Mouse (Mus musculus) right cerebral cortex, postnatal 4 days (tissue): ENCODE measurements around the gene Stk31.
"Not testable (repeated sequence)": the region's sequence is repeated elsewhere in the genome, so short reads cannot be mapped to it uniquely, and the experiment has no call there.

ENCODE experiments used
- DNase-seq: peaks from one replicate; pipeline ENCODE4 v3.0.0-alpha.2; 2022

Stk31 gene

DNA sequence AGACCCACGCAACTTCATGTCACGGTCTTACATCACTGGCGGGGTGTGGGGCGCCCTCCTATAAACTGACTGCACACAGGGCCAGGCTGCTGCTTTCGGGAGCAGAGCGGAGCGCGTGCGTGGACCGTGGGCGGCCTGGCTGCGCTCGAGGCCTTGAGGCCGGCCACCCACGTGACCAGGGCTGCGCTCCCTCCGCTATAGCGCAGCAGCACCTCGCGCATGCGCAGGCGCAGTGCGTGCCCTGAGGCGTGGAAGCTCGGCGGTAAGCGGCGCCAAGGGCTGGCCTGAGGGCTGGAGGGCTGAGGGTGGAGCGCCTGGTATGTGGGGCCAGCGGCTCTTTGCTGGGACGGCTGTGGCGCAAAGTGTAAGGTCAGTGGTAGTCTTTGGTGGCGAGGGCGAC, at the start of gene Stk31:
Gene Stk31 (plus strand): TSS at position 289 of the 400 bp plus-strand sequence.
- peak; percentile 20 for DNase-seq

- DNase-seq: no peak
Measured at GRCm38 (mm10) chr6:49349826-49350225, 45.6 kb upstream of the Stk31 start.

DNA sequence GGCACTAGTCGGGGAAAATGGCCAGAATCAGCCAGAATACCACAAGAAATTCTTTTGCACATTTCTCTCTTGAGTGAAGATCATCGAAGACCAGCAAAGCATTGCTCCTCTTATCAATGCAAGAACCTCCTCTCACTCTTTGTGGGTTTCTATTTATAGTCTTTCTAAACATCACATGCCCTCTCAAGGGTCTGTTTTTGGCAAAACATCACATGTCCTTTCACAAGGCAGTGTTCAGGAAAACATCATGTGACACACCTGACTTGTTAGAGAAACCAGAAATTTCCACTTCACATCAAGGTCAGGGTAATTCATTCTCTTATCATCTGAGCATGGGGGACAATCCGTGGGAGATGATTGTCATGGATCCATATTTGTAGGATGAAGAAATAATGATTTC, 40.8 kb upstream of the Stk31 start:
- DNase-seq: no peak

- no peak for DNase-seq
Measured at GRCm38 (mm10) chr6:49355171-49355570, 40.2 kb upstream of the Stk31 start.

DNA sequence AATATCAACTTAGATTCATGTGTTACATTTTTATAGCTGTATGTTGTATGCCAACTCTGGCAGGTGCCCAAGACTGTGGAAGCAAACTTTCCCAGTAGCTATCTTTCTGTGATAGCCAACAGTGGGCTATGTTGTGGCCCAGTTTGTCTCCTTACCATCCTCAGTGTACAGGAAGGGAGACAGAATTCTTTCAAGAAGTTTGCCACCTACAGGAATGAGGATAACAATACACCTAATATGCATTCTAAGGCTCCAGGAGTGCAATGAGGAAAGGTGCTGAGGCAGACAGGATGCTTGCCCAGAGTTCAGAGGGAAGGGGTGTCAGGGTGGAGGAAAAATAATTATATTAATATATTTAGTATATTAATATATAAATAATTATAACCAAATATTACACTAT, 35.0 kb upstream of the Stk31 start:
- peak; percentile 20 for DNase-seq

DNA sequence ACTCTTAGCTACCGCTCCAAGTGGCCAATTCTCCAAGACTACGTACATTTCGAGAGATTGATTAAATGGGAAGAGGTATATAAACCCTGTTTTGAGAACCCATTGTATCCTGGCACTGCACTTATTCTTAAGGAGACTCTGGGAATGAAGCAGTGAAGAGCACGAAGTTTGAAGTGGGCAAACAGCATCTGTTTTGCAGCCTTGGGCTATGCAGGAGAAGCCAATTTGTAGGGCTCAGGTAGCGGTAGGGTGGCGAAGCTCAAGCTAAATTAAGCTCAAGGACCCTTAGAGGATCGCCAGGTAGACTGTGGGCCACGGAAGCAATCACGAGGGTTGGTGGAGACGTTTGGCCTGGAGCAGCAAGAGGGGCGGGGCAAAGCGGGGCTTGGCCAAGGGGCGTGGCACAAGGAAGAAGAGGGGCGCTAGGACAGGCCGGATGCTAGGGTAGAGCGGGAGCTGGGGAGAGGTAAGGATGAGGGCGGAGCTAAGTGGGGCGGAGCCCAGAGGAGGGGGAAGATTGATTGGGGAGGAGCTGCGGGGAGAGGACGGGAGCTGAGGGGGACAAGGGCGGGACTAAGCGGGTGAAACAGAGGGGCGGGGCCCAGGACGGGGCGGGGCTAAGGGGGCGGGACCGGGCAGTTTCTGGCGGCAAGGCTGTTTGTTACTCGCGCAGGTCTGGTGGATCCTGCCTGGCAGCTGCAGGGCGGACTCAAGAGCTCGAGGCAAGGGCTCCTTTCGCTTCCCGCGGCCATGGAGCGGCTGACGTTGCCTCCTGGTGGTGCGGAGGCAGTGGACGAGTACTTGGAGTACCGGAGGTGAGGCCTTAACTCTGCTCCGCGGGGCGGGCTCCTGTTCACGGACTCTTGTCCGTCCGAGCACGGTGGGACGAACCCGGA, 28.0 kb upstream of the Stk31 start, which contains the start of gene Fam221a:
Gene Fam221a (plus strand): TSS at position 581 of the 896 bp plus-strand sequence.
- peak; percentile 64 for DNase-seq

- no peak for DNase-seq
Measured at GRCm38 (mm10) chr6:49368212-49368611, 27.2 kb upstream of the Stk31 start.

GRCm38 (mm10) chr6:49372705-49373104, 22.7 kb upstream of the Stk31 start:
- no peak for DNase-seq

DNA sequence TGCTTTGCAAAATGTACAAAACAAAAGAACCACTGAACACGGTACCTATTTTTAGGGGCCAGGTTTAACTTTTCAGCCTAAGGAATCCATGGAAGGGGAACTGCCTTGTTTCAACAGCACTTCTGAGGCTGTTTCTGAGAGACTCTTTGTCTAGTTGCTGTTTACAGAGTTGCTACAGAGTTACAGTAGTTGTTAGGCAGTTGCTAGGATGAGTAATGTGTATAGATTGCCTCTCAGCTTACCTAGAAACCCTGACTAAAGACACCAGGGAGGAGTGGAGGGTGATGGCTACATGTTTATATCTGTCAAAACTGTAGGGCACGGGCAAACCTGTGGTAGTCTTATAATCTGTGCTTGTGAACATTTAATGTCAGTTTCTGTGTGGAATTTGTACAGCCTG, 21.5 kb upstream of the Stk31 start:
- no peak for DNase-seq

- no peak for DNase-seq
Measured at GRCm38 (mm10) chr6:49378328-49378727, 17.1 kb upstream of the Stk31 start.

DNA sequence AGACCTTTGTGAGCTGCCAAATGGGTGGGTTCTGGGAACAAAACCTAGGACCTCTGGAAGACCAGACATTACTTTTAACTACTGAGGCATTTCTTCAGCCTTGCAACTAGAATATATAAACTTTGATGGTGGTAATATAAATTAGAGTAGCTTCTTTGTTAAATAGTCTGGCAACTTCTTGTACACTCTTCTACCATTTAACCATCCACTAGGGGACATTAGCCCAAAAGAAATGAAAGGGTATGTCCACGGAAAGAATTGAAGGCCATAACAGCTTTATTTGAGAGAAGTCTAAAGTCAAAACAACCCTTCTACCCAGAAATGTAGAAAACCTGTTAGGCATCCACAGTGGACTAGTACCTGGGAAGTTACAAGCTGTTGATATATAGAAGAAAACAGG, 1.1 kb upstream of the Stk31 start:
- DNase-seq: no peak

- peak; percentile 31 for DNase-seq
Measured at GRCm38 (mm10) chr6:49397466-49397865, 2.1 kb downstream of the Stk31 start.

- no peak for DNase-seq
Measured at GRCm38 (mm10) chr6:49398365-49398764, 3.0 kb downstream of the Stk31 start.

GRCm38 (mm10) chr6:49410830-49411229, 15.4 kb downstream of the Stk31 start:
- no peak for DNase-seq

DNA sequence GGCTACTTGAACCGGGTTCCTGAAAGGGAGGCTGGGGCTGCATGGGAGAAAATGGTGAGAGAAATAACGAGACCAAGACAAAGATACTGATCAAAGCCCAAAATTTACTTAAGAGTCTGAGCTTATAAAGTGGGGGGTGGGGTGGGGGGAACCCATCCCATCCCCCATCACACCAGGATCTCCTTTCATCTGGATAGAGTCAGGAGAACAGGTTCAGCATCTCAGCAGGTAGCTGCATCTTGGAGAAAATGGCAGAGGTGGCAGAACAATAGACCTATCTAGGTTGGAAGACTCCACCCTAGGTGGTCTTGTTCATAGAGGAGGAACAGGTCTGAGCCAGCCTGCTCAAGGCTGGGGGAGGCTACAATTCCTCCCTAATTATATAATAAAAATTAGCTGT, 17.6 kb downstream of the Stk31 start:
- not testable (repeated sequence) for DNase-seq

DNA sequence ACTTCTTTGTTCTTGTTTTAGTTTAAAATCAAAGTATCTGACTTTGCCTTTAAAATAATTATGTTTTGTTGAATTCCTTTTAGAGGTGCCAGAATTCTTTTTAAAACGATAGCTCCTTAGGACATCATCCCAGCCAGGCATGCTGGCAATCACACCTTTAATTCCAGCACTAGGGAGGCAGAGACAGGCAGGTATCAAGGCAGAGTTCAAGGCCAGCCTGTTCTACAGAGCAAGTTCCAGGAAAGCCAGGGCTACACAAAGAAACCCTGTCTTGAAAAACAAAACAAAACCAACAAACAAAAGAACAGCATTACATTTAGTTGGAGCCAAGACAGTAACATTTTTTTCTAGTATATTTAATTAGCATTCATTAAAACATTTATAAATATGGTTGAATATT, 20.6 kb downstream of the Stk31 start:
- DNase-seq: no peak

- no peak for DNase-seq
Measured at GRCm38 (mm10) chr6:49437306-49437705, 41.9 kb downstream of the Stk31 start.

DNA sequence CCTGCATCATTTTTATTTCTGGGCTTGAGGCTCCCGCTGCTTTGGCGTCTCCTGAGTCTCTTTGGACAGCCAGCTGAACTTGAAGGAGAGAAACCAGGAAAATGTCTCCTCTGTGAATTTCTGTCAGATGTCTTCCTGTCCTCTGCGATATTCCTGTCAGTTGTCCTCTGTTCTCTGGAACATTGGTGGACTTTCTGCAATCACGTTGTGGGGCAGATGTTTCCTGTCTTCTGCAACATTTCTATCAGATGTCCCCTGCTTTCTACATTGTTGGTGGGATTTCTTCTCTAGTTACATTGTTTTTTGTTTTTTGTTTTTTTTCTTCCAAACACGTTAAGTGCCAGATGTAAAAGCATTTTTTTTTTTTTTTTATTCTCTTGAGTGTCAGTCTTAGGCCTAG, 62.7 kb downstream of the Stk31 start:
- DNase-seq: no peak

DNA sequence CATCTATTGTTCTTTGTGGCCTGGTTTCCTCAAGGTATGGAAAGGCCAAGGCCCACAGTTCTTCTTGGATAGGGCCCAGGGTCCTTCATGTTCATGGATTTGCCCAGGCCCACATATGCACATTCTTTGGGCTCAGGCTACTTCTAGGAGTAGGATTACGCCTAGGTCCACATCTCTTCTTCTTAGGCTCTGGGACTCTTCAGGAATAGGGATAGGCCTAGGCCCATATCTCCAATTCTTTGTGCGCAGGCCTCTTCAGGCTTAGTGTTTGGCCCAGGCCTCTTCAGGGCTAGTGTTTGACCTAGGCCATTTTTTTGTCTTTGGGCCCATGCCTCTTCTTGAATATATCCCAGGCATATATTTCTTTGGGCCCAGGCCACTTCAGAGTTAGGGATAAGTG, 87.8 kb downstream of the Stk31 start:
- no peak for DNase-seq

DNA sequence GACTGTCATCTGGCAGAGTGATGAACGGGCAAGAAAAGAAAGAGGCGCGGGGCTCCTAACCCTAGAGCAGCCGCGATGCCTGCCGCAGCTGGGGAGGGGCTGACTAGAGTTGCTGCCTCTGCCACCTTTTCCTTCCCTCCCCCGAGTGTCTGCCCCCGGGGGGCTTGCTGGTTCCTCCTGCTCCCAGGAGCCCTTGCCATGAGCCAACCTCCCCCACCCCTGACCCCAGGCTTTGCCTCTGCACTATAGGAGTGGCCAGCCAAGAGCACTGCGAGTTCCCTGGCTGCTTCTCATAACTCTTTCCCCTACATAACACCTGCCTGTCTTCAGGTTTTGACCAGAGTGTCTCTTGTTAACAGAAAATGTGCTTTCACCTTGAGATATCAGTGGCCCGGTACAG, 96.1 kb downstream of the Stk31 start:
- DNase-seq: no peak

DNA sequence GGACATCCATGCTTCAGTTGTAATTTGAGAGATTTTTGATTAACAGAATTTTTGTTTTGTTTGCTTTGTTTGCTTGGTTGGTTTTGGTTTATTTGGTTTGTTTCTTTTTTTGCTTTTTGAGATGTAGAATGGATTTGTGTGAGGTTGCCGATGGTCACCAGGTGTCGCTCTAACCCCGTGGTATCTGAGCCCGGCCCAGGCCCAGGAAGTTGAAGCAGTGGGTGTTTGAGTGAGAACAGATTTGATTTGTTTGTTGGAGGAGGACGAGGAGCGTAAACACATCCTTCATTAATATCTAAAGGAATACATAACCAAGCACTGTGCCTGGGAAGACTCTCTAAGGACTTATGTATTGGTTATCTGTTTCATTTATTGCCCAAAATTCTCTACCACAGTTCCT, 123.6 kb downstream of the Stk31 start:
- DNase-seq: peak; percentile 86
